Mouse (Mus musculus): ENCODE data around the gene Mknk2. TPM values are rescaled to one million over a fixed set of nuclear protein-coding genes. Genes with fewer than 3 reads are reported as not detected.
A peak's percentile ranks its signal among the peaks of the same experiment; 100 is the strongest.

Mknk2 gene
- total and polyA plus RNA-seq, 2 experiments from 2014 or later = 43.6 to 69.8 TPM

GRCm38 (mm10) chr10:80674851-80675404 lies 3.0 kb downstream of the Mknk2 start:
- Histone ChIP-seq H3K27me3 (ENCODE audit: insufficient read depth, low read length) (no peaks in the 10 kb centered on the region), H3K9ac (peak overlapping the region; percentile 94), H3K4me1 (ENCODE audit: insufficient read depth) (peaks cover 35% of the 10 kb centered on the region), H3K27ac (ENCODE audit: low read depth, low read length) (peak overlapping the region; percentile 88), H3K4me3 (ENCODE audit: low read depth, low read length) (peak overlapping the region; percentile 88), H3K36me3 (ENCODE audit: insufficient read depth) (peaks cover 17% of the 10 kb centered on the region), H3K4me2 (ENCODE audit: low read depth) (peak overlapping the region; percentile 72), H3K9me3 (ENCODE audit: low read length) (no peaks in the 10 kb centered on the region)
- no peak for TF ChIP-seq CTCF (IDR thresholded peaks at IDR 0.05; ENCODE audit: low read depth)
- DNase-seq (no peak), ATAC-seq (no peak)
- 13% methylated on average over 6 of the region's 6 CpGs for WGBS

- TF ChIP-seq CTCF (IDR thresholded peaks at IDR 0.05; ENCODE audit: low read depth) = no peak
- Histone ChIP-seq H3K4me3 (ENCODE audit: low read depth, low read length) (peak overlapping the region; percentile 88), H3K4me2 (ENCODE audit: low read depth) (peak overlapping the region; percentile 72), H3K36me3 (ENCODE audit: insufficient read depth) (peaks cover 24% of the 10 kb centered on the region), H3K4me1 (ENCODE audit: insufficient read depth) (peaks cover 34% of the 10 kb centered on the region), H3K27me3 (ENCODE audit: insufficient read depth, low read length) (no peaks in the 10 kb centered on the region), H3K9ac (peak overlapping the region; percentile 94), H3K27ac (ENCODE audit: low read depth, low read length) (no peak overlapping the region), H3K9me3 (ENCODE audit: low read length) (no peaks in the 10 kb centered on the region)
- DNase-seq (no peak), ATAC-seq (no peak)
- 55% methylated on average over 5 of the region's 5 CpGs for WGBS
These were observed 3.7 kb downstream of the Mknk2 start for GRCm38 (mm10) chr10:80674161-80674711.

GRCm38 (mm10) chr10:80673690-80674089 lies 4.2 kb downstream of the Mknk2 start:
- Histone ChIP-seq H3K4me3 (ENCODE audit: low read depth, low read length) (no peak overlapping the region; the same call in 1 of the 2 replicates), H3K4me1 (ENCODE audit: insufficient read depth) (peaks cover 30% of the 10 kb centered on the region), H3K9ac (peak overlapping the region; percentile 94; the same call in 1 of the 2 replicates), H3K4me2 (ENCODE audit: low read depth) (peak overlapping the region; percentile 72), H3K9me3 (ENCODE audit: low read length) (no peaks in the 10 kb centered on the region), H3K36me3 (ENCODE audit: insufficient read depth) (peaks cover 29% of the 10 kb centered on the region), H3K27ac (ENCODE audit: low read depth, low read length) (no peak overlapping the region), H3K27me3 (ENCODE audit: insufficient read depth, low read length) (no peaks in the 10 kb centered on the region)
- no peak for ATAC-seq
- WGBS = 88% methylated on average over 3 of the region's 3 CpGs
- no peak for TF ChIP-seq CTCF (IDR thresholded peaks at IDR 0.05; ENCODE audit: low read depth)
- DNase-seq = no peak

GRCm38 (mm10) chr10:80671936-80672690 lies 5.8 kb downstream of the Mknk2 start:
- no peak overlapping the region for H3K27ac ChIP-seq (ENCODE audit: low read depth, low read length)
- no peaks in the 10 kb centered on the region for H3K9me3 ChIP-seq (ENCODE audit: low read length)
- peaks cover 45% of the 10 kb centered on the region for H3K36me3 ChIP-seq (ENCODE audit: insufficient read depth)
- WGBS = 90% methylated on average over 11 of the region's 11 CpGs
- H3K4me1 ChIP-seq (ENCODE audit: insufficient read depth) = peaks cover 16% of the 10 kb centered on the region
- H3K4me2 ChIP-seq (ENCODE audit: low read depth) = no peak overlapping the region
- H3K9ac ChIP-seq = no peak overlapping the region
- DNase-seq (no peak), ATAC-seq (no peak)
- TF ChIP-seq CTCF (IDR thresholded peaks at IDR 0.05; ENCODE audit: low read depth) = no peak
- H3K4me3 ChIP-seq (ENCODE audit: low read depth, low read length) = no peak overlapping the region
- no peaks in the 10 kb centered on the region for H3K27me3 ChIP-seq (ENCODE audit: insufficient read depth, low read length)

- 96% methylated on average over 4 of the region's 4 CpGs for WGBS
- H3K4me1 ChIP-seq (ENCODE audit: insufficient read depth) = peaks cover 15% of the 10 kb centered on the region
- H3K36me3 ChIP-seq (ENCODE audit: insufficient read depth) = peaks cover 54% of the 10 kb centered on the region
- TF ChIP-seq CTCF (IDR thresholded peaks at IDR 0.05; ENCODE audit: low read depth) = no peak
- no peak overlapping the region for H3K4me2 ChIP-seq (ENCODE audit: low read depth)
- DNase-seq = no peak
- no peaks in the 10 kb centered on the region for H3K9me3 ChIP-seq (ENCODE audit: low read length)
- H3K27ac ChIP-seq (ENCODE audit: low read depth, low read length) = no peak overlapping the region
- ATAC-seq = no peak
- H3K9ac ChIP-seq = no peak overlapping the region
- no peaks in the 10 kb centered on the region for H3K27me3 ChIP-seq (ENCODE audit: insufficient read depth, low read length)
- no peak overlapping the region for H3K4me3 ChIP-seq (ENCODE audit: low read depth, low read length)
These were observed 6.7 kb downstream of the Mknk2 start for GRCm38 (mm10) chr10:80671251-80671650.

- peaks cover 61% of the 10 kb centered on the region for H3K36me3 ChIP-seq (ENCODE audit: insufficient read depth)
- WGBS = 86% methylated on average over 2 of the region's 2 CpGs
- no peak for ATAC-seq
These were observed 7.4 kb downstream of the Mknk2 start for GRCm38 (mm10) chr10:80670531-80670930.

More at GRCm38 (mm10) chr10:80670531-80670930, 7.4 kb downstream of the Mknk2 start:
- peaks cover 15% of the 10 kb centered on the region for H3K4me1 ChIP-seq (ENCODE audit: insufficient read depth)
- H3K9me3 ChIP-seq (ENCODE audit: low read length) = no peaks in the 10 kb centered on the region
- no peak overlapping the region for H3K9ac ChIP-seq
- H3K4me2 ChIP-seq (ENCODE audit: low read depth) = no peak overlapping the region
- no peak overlapping the region for H3K27ac ChIP-seq (ENCODE audit: low read depth, low read length)
- no peak for DNase-seq
- H3K27me3 ChIP-seq (ENCODE audit: insufficient read depth, low read length) = no peaks in the 10 kb centered on the region
- H3K4me3 ChIP-seq (ENCODE audit: low read depth, low read length) = no peak overlapping the region
- no peak for TF ChIP-seq CTCF (IDR thresholded peaks at IDR 0.05; ENCODE audit: low read depth)
